ENCODE assay signal across 8 mouse cellular contexts in the genomic region with DNA sequence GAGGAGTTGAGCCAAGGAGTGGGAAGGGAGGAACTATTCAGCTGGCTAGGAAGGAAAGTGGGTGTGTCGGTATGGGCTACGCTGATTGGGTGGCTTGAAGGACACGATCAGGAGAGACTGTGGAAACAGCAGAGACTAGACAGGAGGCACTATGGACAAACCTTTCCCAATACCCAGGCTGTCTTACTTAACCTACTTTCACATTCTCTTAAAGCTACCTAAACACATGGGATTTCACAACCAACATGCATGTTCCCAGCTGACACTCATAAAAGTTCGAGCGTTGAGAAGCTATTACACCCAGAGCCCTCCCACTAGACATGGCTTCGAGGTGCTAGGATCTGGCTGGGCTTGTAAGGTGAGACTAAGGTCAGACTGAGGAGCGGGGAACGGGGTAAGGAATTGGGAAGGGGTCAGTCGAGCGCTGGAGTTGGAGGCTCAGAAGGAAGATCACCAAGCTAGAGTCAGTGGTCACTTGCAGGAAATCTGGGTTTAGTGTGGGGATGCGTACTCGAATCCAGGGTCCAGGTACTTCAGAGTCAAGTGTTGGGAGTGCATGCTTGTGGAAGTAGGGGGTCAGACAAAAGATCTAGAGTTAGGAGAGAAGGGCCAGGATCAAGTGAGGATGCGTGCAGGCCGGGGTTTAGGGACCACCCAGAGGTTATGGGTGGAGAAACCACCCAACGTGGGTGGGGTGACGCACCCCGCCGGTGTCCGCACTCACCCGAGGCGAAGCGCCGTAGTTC. TPM values are rescaled to one million over a fixed set of nuclear protein-coding genes. Genes with fewer than 3 reads are reported as not detected.
DNase-seq lines count a peak whose midpoint lies in the region; ATAC-seq and TF ChIP-seq lines count a peak whose summit lies in the region.

A gene (plus strand): TSS at position 217 of the 746 bp plus-strand sequence.

- peaks cover 11% of the 10 kb centered on the region for H3K4me1 ChIP-seq in embryonic facial prominence, embryonic 13.5 days
- no peaks in the 10 kb centered on the region for H3K4me1 ChIP-seq in kidney, adult 2 months (ENCODE audit: control insufficient read depth, insufficient read depth, low read length)
- H3K4me1 ChIP-seq in limb, embryonic 14.5 days (ENCODE audit: control insufficient read depth, insufficient read depth, low read length): no peaks in the 10 kb centered on the region
- peaks cover 11% of the 10 kb centered on the region; the same call in 1 of the 2 replicates for H3K4me1 ChIP-seq in midbrain, embryonic 14.5 days (ENCODE audit: control insufficient read depth, insufficient read depth, low read length)
- H3K4me1 ChIP-seq in testis, adult 2 months (ENCODE audit: control insufficient read depth, insufficient read depth, low read length): no peaks in the 10 kb centered on the region

- 0 out of 2 replicates have a peak, but pooled peaks have one; percentile 59 for ATAC-seq in embryonic facial prominence, embryonic 13.5 days (ENCODE audit: insufficient number of reproducible peaks, insufficient read depth, low FRiP score, low TSS enrichment, low read depth)
- peak; percentile 83 for ATAC-seq in limb, embryonic 14.5 days (ENCODE audit: low FRiP score, low read depth)
- peak; percentile 55 for ATAC-seq in midbrain, embryonic 14.5 days (ENCODE audit: low FRiP score, low TSS enrichment)

- peak within 1 kb of the TSS; percentile 86 for H3K27ac ChIP-seq in embryonic facial prominence, embryonic 13.5 days
- peak within 1 kb of the TSS; percentile 91 for H3K27ac ChIP-seq in kidney, adult 2 months (ENCODE audit: insufficient read depth, low read depth, low read length)
- H3K27ac ChIP-seq in limb, embryonic 14.5 days (replicated peaks; ENCODE audit: low read depth, low read length): peak within 1 kb of the TSS; percentile 84
- peak within 1 kb of the TSS; percentile 83 for H3K27ac ChIP-seq in midbrain, embryonic 14.5 days (replicated peaks; ENCODE audit: low read depth, low read length)
- H3K27ac ChIP-seq in testis, adult 2 months (ENCODE audit: control insufficient read depth, insufficient read depth, low read depth, low read length): peak within 1 kb of the TSS; percentile 80

- peak; percentile 12 for TF ChIP-seq POLR2A in kidney, adult 2 months (IDR thresholded peaks at IDR 0.05; ENCODE audit: low read depth, low read length)
- TF ChIP-seq POLR2A in limb, embryonic 14.5 days (IDR thresholded peaks at IDR 0.05; ENCODE audit: borderline replicate concordance, extremely low read depth, insufficient read depth, insufficient read length): no peak
- TF ChIP-seq POLR2A in testis, adult 2 months (IDR thresholded peaks at IDR 0.05; ENCODE audit: control insufficient read depth, low read depth, low read length): no peak

- no peaks in the 10 kb centered on the region for H3K27me3 ChIP-seq in embryonic facial prominence, embryonic 13.5 days
- H3K27me3 ChIP-seq in kidney, adult 2 months (replicated peaks; ENCODE audit: control insufficient read depth, insufficient read depth, low read length): no peaks in the 10 kb centered on the region
- H3K27me3 ChIP-seq in limb, embryonic 14.5 days (ENCODE audit: control insufficient read depth, insufficient read depth, low read length): no peaks in the 10 kb centered on the region
- no peaks in the 10 kb centered on the region for H3K27me3 ChIP-seq in midbrain, embryonic 14.5 days (ENCODE audit: control insufficient read depth, insufficient read depth, low read length)
- no peaks in the 10 kb centered on the region for H3K27me3 ChIP-seq in testis, adult 2 months (ENCODE audit: control insufficient read depth, insufficient read depth, low read length)

- no peak for TF ChIP-seq CTCF in kidney, adult 2 months (conservative IDR thresholded peaks at IDR 0.05; ENCODE audit: insufficient read depth, insufficient read length, low read depth, low read length)
- TF ChIP-seq CTCF in testis, adult 2 months (IDR thresholded peaks at IDR 0.05; ENCODE audit: control insufficient read depth, insufficient read depth, insufficient replicate concordance, low read depth, low read length): no peak

- peak within 1 kb of the TSS; percentile 87 for H3K9ac ChIP-seq in embryonic facial prominence, embryonic 13.5 days
- peak within 1 kb of the TSS; percentile 81 for H3K9ac ChIP-seq in limb, embryonic 14.5 days (ENCODE audit: low read depth, low read length, severe bottlenecking)
- peak within 1 kb of the TSS; percentile 93 for H3K9ac ChIP-seq in midbrain, embryonic 14.5 days (replicated peaks; ENCODE audit: low read length)

- H3K36me3 ChIP-seq in embryonic facial prominence, embryonic 13.5 days: peaks cover 22% of the 10 kb centered on the region
- H3K36me3 ChIP-seq in kidney, adult 2 months (ENCODE audit: control insufficient read depth, insufficient read depth, low read length): no peaks in the 10 kb centered on the region; the same call in 1 of the 2 replicates
- peaks cover 22% of the 10 kb centered on the region for H3K36me3 ChIP-seq in limb, embryonic 14.5 days (ENCODE audit: control insufficient read depth, insufficient read depth, low read length)
- peaks cover 22% of the 10 kb centered on the region for H3K36me3 ChIP-seq in midbrain, embryonic 14.5 days (ENCODE audit: control insufficient read depth, insufficient read depth, low read length)
- H3K36me3 ChIP-seq in testis, adult 2 months (ENCODE audit: control insufficient read depth, insufficient read depth, low read length): no peaks in the 10 kb centered on the region

- peak within 1 kb of the TSS; percentile 85 for H3K4me2 ChIP-seq in embryonic facial prominence, embryonic 13.5 days
- peak within 1 kb of the TSS; percentile 93 for H3K4me2 ChIP-seq in limb, embryonic 14.5 days (replicated peaks; ENCODE audit: low read depth, low read length, severe bottlenecking)
- peak within 1 kb of the TSS; percentile 80 for H3K4me2 ChIP-seq in midbrain, embryonic 14.5 days (ENCODE audit: low read length)

- 1% methylated on average over 23 of the region's 23 CpGs for WGBS in embryonic facial prominence, embryonic 13.5 days
- WGBS in kidney, adult 2 months: under 1% methylated on average over 23 of the region's 23 CpGs
- WGBS in limb, embryonic 14.5 days: 2% methylated on average over 23 of the region's 23 CpGs
- WGBS in midbrain, embryonic 14.5 days: 5% methylated on average over 23 of the region's 23 CpGs

- no peaks in the 10 kb centered on the region for H3K9me3 ChIP-seq in embryonic facial prominence, embryonic 13.5 days
- no peaks in the 10 kb centered on the region for H3K9me3 ChIP-seq in limb, embryonic 14.5 days (ENCODE audit: control insufficient read depth, low read length)
- H3K9me3 ChIP-seq in midbrain, embryonic 14.5 days (ENCODE audit: control insufficient read depth, low read length): no peaks in the 10 kb centered on the region

- peak within 1 kb of the TSS; percentile 79 for H3K4me3 ChIP-seq in embryonic facial prominence, embryonic 13.5 days
- H3K4me3 ChIP-seq in kidney, adult 2 months (ENCODE audit: insufficient read depth, low read depth, low read length): peak within 1 kb of the TSS; percentile 84
- peak within 1 kb of the TSS; percentile 80 for H3K4me3 ChIP-seq in limb, embryonic 14.5 days (replicated peaks; ENCODE audit: low read length)
- peak within 1 kb of the TSS; percentile 70 for H3K4me3 ChIP-seq in midbrain, embryonic 14.5 days (replicated peaks; ENCODE audit: low read depth, low read length)
- peak within 1 kb of the TSS; percentile 86 for H3K4me3 ChIP-seq in testis, adult 2 months (ENCODE audit: control insufficient read depth, low read depth, low read length)

- DNase-seq in 3T3-L1 (ENCODE audit: low read depth, low spot score): peak; percentile 91
- peak; percentile 84 for DNase-seq in ZHBTc4 (ENCODE audit: low read depth, low spot score)
- DNase-seq in heart, adult 8-10 months (ENCODE audit: low spot score): peak; percentile 67
- DNase-seq in kidney, adult 2 months: peak; percentile 90
- peak; percentile 83 for DNase-seq in limb, embryonic 14.5 days (ENCODE audit: low spot score)
- peak; percentile 66 for DNase-seq in midbrain, embryonic 14.5 days

RNA-seq across cellular contexts. Expression of the gene that starts here (rescaled TPM):
- polyA plus RNA-seq in embryonic facial prominence, embryonic 13.5 days (2015; fragmentation: Nextera tagmentation; extraction: Ambion mirVana): 18.1 and 19.2 TPM in 2 replicates
- total RNA-seq in heart, adult 8-10 months (2022): 1 to 10 TPM; 2.2 to 4.0 (median 2.6) TPM
- 10.4 and 12.0 TPM in 2 replicates for polyA plus RNA-seq in kidney, adult 2 months (2012; rRNA removed)
- 12.6 and 13.5 TPM in 2 replicates for polyA plus RNA-seq in limb, embryonic 14.5 days (2012; rRNA removed)
- 17.8 and 19.4 TPM in 2 replicates for polyA plus RNA-seq in limb, embryonic 14.5 days (2014; fragmentation: Nextera tagmentation; extraction: Ambion mirVana)
- 5.5 and 6.7 TPM in 2 replicates for polyA plus RNA-seq in midbrain, embryonic 14.5 days (2014; fragmentation: Nextera tagmentation; extraction: Ambion mirVana)
- 3.0 and 4.2 TPM in 2 replicates for polyA plus RNA-seq in testis, adult 2 months (2012; rRNA removed)

Comparison
In these comparisons a context has a peak if more than half of its experiments do, and no peak if none do; other contexts are left out.
1. Peak in every context shown above with its lines: DNase-seq, ATAC-seq, H3K4me3 ChIP-seq and H3K27ac ChIP-seq.